Mouse (Mus musculus) kidney, postnatal 0 days (tissue): ENCODE measurements around the gene Kcnip4. TPM values are rescaled to one million over a fixed set of nuclear protein-coding genes. Genes with fewer than 3 reads are reported as not detected.

Source experiments
- ATAC-seq: fragments of 200-750 bp; cut with Nextera tagmentation; replicated peaks from 2 replicates; pipeline ENCODE4 v1.8.0; 2017; ENCODE audit warnings: low read depth, moderate number of reproducible peaks, moderate TSS enrichment, moderate library complexity; ENCODE audit not compliant: low FRiP score
- DNase-seq: peaks from one replicate; pipeline ENCODE4 v3.0.0-alpha.2; 2016; ENCODE audit warnings: low spot score
- H3K27ac ChIP-seq: fragments of 300-500 bp; sonication (generic); 2 replicates; pipeline ENCODE4 v1.5.1; 2014; ENCODE audit warnings: mild to moderate bottlenecking
- H3K27me3 ChIP-seq: fragments of 300-500 bp; sonication (generic); 2 replicates; pipeline ENCODE4 v1.6.1; 2014; ENCODE audit warnings: low read length, mixed read lengths; ENCODE audit not compliant: insufficient read depth
- H3K36me3 ChIP-seq: fragments of 300-500 bp; sonication (generic); 2 replicates; pipeline ENCODE4 v1.6.1; 2014; ENCODE audit warnings: low read length, mixed read lengths; ENCODE audit not compliant: insufficient read depth
- H3K4me1 ChIP-seq: fragments of 300-500 bp; sonication (generic); replicated peaks from 2 replicates; pipeline ENCODE4 v1.6.1; 2014; ENCODE audit warnings: antibody characterized with exemption, low read length, mixed read lengths; ENCODE audit not compliant: insufficient read depth
- H3K4me2 ChIP-seq: fragments of 300-500 bp; sonication (generic); 2 replicates; pipeline ENCODE4 v1.6.1; 2014; ENCODE audit warnings: mild to moderate bottlenecking, low read length, moderate library complexity, mixed read lengths
- H3K4me3 ChIP-seq: fragments of 300-500 bp; sonication (generic); replicated peaks from 2 replicates; pipeline ENCODE4 v1.5.1; 2014; ENCODE audit warnings: low read depth, low read length
- H3K9ac ChIP-seq: fragments of 300-500 bp; sonication (generic); 2 replicates; pipeline ENCODE4 v1.6.1; 2014; ENCODE audit warnings: low read depth, low read length
- H3K9me3 ChIP-seq: fragments of 300-500 bp; sonication (generic); replicated peaks from 2 replicates; pipeline ENCODE4 v1.6.1; 2016; ENCODE audit warnings: low read length, inconsistent platforms, mixed read lengths
- CTCF ChIP-seq: IDR thresholded peaks from 2 replicates; pipeline ENCODE4 v1.5.1; 2016; ENCODE audit warnings: antibody characterized with exemption, low read depth, mild to moderate bottlenecking, moderate library complexity
- WGBS: fragments of 180-500 bp; shearing (Covaris S2); extraction: QIAGEN DNeasy Blood & Tissue Kit; methylation state at CpG from one replicate; pipeline ENCODE4 v1.1.7; 2014; 5-methylcytosine and 5-hydroxymethylcytosine counted together
- polyA plus RNA-seq: library from polyadenylated mRNA; unstranded; fragments of >200 nt; fragmentation: Nextera tagmentation; extraction: Ambion mirVana; gene quantifications from 2 replicates; pipeline ENCODE4 v1.2.1, GENCODE M21; 2015

The Kcnip4 gene
- polyA plus RNA-seq, 1 experiment from 2014 or later, result 1.2 TPM

GRCm38 (mm10) chr5:48411462-48411861, 1113.2 kb downstream of the Kcnip4 start:
- no peak overlapping the region for H3K27ac ChIP-seq
- no peak for TF ChIP-seq CTCF
- 46% methylated on average over 4 of the region's 4 CpGs for WGBS
- peak; percentile 34 for DNase-seq
- H3K4me1 ChIP-seq, result no peaks in the 10 kb centered on the region
- H3K27me3 ChIP-seq, result no peaks in the 10 kb centered on the region
- H3K9ac ChIP-seq, result no peak overlapping the region
- no peaks in the 10 kb centered on the region for H3K9me3 ChIP-seq
- H3K4me2 ChIP-seq, result no peak overlapping the region
- H3K36me3 ChIP-seq, result no peaks in the 10 kb centered on the region
- ATAC-seq, result no peak
- H3K4me3 ChIP-seq, result no peak overlapping the region

- Histone ChIP-seq H3K27me3 (no peaks in the 10 kb centered on the region), H3K27ac (no peak overlapping the region), H3K9ac (no peak overlapping the region), H3K4me1 (no peaks in the 10 kb centered on the region), H3K4me3 (no peak overlapping the region), H3K4me2 (no peak overlapping the region), H3K36me3 (no peaks in the 10 kb centered on the region), H3K9me3 (no peaks in the 10 kb centered on the region)
- ATAC-seq, result no peak
- no peak for TF ChIP-seq CTCF
- 57% methylated on average over 5 of the region's 5 CpGs for WGBS
- DNase-seq, result peak; percentile 42
Observed at GRCm38 (mm10) chr5:48410348-48410747, 1114.4 kb downstream of the Kcnip4 start.

- no peak overlapping the region for H3K27ac ChIP-seq
- no peaks in the 10 kb centered on the region for H3K9me3 ChIP-seq
- 0 out of 2 replicates have a peak, but pooled peaks cover 3% of the 10 kb centered on the region for H3K36me3 ChIP-seq
- H3K27me3 ChIP-seq, result no peaks in the 10 kb centered on the region
- ATAC-seq, result no peak
- no peak for TF ChIP-seq CTCF
- no peak overlapping the region for H3K9ac ChIP-seq
- no peak for DNase-seq
- WGBS, result 41% methylated on average over 4 of the region's 4 CpGs
- no peak overlapping the region for H3K4me2 ChIP-seq
- H3K4me1 ChIP-seq, result no peaks in the 10 kb centered on the region
- H3K4me3 ChIP-seq, result no peak overlapping the region
Observed at GRCm38 (mm10) chr5:48408276-48408675, 1116.4 kb downstream of the Kcnip4 start.

GRCm38 (mm10) chr5:48402497-48402896, 1122.2 kb downstream of the Kcnip4 start:
- Histone ChIP-seq H3K27me3 (no peaks in the 10 kb centered on the region), H3K4me1 (no peaks in the 10 kb centered on the region), H3K4me2 (no peak overlapping the region), H3K36me3 (0 out of 2 replicates have a peak, but pooled peaks cover 3% of the 10 kb centered on the region), H3K9ac (no peak overlapping the region), H3K4me3 (no peak overlapping the region), H3K9me3 (no peaks in the 10 kb centered on the region), H3K27ac (no peak overlapping the region)
- TF ChIP-seq CTCF, result no peak
- DNase-seq, result peak; percentile 55
- 54% methylated on average over 3 of the region's 3 CpGs for WGBS
- ATAC-seq, result no peak

- Histone ChIP-seq H3K9me3 (no peaks in the 10 kb centered on the region), H3K4me1 (no peaks in the 10 kb centered on the region), H3K36me3 (peaks cover 11% of the 10 kb centered on the region), H3K4me2 (peak overlapping the region; percentile 55), H3K27ac (peak overlapping the region; percentile 73), H3K4me3 (peak overlapping the region; percentile 90), H3K27me3 (no peaks in the 10 kb centered on the region), H3K9ac (peak overlapping the region; percentile 79)
- DNase-seq (peak; percentile 97), ATAC-seq (peak; percentile 100)
- TF ChIP-seq CTCF, result no peak
- WGBS, result under 1% methylated on average over 44 of the region's 44 CpGs
Observed at GRCm38 (mm10) chr5:48371890-48372766, 1152.6 kb downstream of the Kcnip4 start.

- H3K4me2 ChIP-seq, result no peak overlapping the region
- WGBS, result 88% methylated on average over 1 of the region's 1 CpGs
- DNase-seq, result no peak
- H3K4me3 ChIP-seq, result no peak overlapping the region
- H3K9me3 ChIP-seq, result no peaks in the 10 kb centered on the region
- no peaks in the 10 kb centered on the region for H3K4me1 ChIP-seq
- ATAC-seq, result no peak
- H3K36me3 ChIP-seq, result no peaks in the 10 kb centered on the region
- H3K27ac ChIP-seq, result no peak overlapping the region
- H3K27me3 ChIP-seq, result no peaks in the 10 kb centered on the region
- no peak overlapping the region for H3K9ac ChIP-seq
- no peak for TF ChIP-seq CTCF
Observed at GRCm38 (mm10) chr5:48349309-48349708, 1175.4 kb downstream of the Kcnip4 start.
